Mouse (Mus musculus): Measurements from ENCODE around the gene Pbx1.

Gene Pbx1

DNA sequence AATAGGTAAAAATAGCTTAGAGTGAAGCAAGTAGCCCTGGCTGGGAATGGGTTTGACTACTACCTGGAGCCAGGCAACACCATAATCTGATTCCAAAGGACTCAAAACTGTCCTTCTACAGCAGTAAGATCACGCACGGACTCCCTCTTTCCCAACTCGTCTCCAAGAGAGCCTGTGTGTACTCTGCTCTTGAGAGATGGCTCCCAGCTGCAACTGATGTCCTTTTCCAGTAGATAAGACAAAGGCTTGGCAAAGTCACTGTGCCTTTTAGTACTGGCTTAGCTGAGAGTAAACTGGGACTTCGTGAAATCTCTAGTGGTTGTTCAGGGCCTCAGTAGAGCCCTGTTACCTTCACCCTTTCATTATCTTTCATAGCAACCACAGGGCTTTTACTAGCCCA lies 38.6 kb downstream of the Pbx1 start:
- in situ Hi-C loops (cut with MboI; ENCODE audit: low pct_unique_long_range_greater_than_20kb in 1 of 2, low sequenced_read_pairs in 2 of 2, unreplicated experiment in 1 of 2) = no loop called here

DNA sequence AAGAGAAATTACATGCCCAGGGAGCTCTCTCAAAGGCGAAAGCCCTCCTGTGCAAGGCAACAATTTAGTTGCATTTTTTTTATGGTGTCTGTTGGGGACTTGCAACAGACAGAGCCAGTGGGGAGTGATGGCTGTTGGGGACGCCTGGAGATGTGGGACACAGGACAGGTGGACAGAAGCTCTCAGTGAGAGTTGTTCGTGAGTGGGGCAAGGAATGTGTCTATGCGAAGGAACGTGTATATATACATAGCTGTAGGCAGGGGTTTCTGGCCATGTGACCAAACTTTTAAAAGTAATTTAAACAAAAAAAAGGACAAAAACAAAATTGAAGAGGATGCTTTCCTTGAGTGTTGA lies 39.6 kb downstream of the Pbx1 start:
- in situ Hi-C loops (cut with MboI; ENCODE audit: low pct_unique_long_range_greater_than_20kb in 1 of 2, low sequenced_read_pairs in 2 of 2, unreplicated experiment in 1 of 2) = no loop called here

DNA sequence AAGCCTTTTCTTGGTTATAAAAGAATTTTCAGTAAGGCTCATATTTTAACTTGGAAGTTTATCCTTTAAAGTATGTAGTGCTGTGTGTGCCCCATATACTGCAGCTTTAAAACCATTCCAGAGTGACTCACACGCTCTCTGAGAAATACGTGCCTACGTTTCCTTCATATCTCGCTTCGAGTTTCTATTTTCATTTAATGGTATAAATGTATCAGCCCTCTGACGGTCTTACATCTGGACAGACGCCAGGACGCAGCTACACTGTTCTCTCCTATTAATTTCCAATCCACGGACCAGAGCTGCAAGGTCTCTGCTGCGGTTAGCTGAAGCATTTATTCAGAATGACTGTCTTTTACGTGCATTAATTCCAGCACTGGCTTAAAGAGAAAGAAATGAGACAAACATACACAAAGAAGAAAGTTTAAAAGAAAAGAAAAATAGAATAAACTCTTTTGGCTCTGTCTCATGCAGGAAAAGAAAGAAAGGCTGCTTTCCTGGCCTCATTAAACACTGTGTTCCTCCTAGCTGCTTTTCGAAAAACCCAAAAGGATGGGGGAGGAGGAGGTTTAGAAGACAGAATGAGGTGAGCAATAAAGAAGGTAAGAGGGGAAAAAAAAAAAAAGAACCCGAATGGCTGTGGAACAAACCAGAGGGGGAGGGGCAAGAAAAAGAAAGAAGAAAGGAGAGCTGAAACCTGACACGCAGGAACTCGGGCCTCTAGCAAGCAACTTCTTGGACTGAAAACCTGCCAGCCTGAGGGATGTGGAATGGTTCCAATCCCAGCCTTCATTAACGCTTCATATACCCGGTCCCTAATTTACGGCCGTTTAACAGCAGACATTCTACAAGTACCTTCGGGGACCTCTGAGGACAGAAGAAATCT lies 40.2 kb downstream of the Pbx1 start:
- in situ Hi-C loops (cut with MboI; ENCODE audit: low pct_unique_long_range_greater_than_20kb in 1 of 2, low sequenced_read_pairs in 2 of 2, unreplicated experiment in 1 of 2) = no loop called here

DNA sequence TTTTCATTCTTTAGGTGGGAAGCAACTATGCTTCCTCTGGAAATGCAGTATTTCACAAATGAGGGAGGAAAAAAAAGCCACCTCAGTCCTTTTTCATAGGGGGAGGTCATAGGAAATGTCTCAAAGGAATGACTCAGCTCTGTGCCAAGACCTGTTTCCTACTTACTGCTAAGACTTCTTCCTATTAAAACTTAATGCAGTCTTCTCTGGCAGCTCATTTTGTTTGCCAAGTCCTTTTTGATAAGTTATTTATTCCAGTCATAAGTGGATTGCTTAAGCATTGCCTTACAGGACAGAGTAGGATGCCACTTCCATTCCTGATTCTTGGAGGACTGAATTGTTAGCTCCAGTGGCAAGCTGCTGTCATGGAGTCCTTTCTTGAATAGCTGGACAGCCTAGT lies 41.3 kb downstream of the Pbx1 start:
- in situ Hi-C loops (cut with MboI; ENCODE audit: low pct_unique_long_range_greater_than_20kb in 1 of 2, low sequenced_read_pairs in 2 of 2, unreplicated experiment in 1 of 2) = no loop called here

DNA sequence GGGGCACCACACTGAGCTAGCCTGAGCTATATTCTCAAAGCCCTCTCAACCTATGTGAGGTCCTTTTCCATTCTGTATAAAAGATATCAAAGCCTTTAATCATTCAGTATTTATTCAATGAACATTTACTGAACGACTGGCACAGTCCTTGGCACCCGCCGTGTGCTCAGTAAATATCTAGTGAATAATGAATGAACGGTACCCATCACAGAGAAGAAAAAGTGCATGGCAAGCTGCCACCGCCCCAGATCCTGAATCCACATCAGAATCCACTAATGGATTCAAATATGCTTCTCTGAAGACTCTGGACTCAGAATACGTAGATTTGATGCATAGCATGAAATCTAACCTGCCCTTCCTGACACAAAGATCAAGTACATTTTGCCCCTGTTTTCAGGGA lies 45.9 kb downstream of the Pbx1 start:
- in situ Hi-C loops (cut with MboI; ENCODE audit: low pct_unique_long_range_greater_than_20kb in 1 of 2, low sequenced_read_pairs in 2 of 2, unreplicated experiment in 1 of 2) = no loop called here

DNA sequence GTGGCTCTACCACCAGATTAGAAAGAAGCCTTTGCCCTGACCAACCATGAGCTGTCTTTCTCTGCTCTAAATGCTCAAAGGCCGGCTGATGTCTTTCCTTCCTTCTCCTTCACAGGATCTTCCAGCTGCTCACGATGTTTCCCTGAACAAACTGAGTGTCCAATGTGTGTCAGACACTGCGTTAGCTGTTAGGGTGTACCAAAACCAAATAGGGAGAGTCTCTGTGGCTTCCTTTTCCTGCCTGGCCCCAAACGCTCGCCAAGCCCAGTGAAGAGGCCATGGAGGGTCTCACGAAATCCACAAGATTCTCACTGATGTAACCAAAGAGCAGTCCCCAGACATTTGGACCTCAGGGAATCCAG lies 47.5 kb downstream of the Pbx1 start:
- in situ Hi-C loops (cut with MboI; ENCODE audit: low pct_unique_long_range_greater_than_20kb in 1 of 2, low sequenced_read_pairs in 2 of 2, unreplicated experiment in 1 of 2) = no loop called here

DNA sequence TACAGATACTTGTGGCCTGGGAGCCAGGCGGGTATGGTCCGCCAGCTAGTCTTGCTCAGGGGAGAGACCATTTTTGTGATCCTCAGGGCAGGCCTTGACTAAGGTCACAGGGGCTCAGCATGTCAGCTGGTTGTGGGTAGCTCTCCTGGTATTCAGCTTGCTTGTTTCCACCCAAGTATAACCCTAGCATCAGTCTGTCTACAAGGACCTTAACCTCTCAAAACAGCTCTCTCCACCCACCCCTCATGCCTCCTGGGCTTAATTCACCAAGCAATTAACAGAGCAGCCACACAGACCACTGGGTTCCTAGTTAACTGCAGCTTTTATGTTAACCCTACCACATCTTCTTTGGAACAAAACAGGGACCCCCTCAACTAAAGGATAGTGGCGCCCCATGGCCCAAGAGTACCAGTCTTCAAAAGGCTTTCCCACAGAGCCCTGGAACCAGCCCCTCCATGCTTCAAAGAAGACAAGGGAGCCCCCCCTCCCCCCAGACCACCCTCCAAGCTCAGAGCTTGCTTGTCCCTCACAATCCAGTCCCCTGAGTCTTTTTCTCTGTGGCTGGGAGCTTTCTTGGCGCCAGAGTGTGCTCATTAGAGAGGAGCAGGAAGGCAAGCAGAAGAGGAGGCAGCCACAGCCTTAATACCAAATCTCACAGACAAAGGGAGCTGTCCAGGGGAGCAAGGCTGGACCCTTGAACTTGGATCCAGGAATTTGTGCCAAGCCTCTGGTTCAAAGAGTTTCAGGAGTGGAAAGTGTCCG lies 48.1 kb downstream of the Pbx1 start:
- in situ Hi-C loops (cut with MboI; ENCODE audit: low pct_unique_long_range_greater_than_20kb in 1 of 2, low sequenced_read_pairs in 2 of 2, unreplicated experiment in 1 of 2) = no loop called here

DNA sequence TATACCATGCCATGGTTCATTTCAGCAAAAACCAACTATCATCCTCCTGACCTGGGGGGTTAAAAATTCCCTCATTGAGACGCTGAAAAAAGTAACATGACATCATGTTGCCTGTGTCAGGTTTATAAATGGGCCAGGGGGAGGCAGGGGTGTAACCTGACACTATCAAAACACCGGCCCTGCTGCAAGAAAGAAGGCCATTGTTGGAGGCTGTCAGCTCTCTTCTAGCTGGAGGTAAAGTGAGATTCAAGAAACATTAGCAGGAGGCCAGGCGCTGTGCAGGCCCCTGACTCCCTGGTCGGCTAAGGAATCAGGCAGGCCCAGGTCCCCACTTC lies 49.3 kb downstream of the Pbx1 start:
- in situ Hi-C loops (cut with MboI; ENCODE audit: low pct_unique_long_range_greater_than_20kb in 1 of 2, low sequenced_read_pairs in 2 of 2, unreplicated experiment in 1 of 2) = no loop called here

DNA sequence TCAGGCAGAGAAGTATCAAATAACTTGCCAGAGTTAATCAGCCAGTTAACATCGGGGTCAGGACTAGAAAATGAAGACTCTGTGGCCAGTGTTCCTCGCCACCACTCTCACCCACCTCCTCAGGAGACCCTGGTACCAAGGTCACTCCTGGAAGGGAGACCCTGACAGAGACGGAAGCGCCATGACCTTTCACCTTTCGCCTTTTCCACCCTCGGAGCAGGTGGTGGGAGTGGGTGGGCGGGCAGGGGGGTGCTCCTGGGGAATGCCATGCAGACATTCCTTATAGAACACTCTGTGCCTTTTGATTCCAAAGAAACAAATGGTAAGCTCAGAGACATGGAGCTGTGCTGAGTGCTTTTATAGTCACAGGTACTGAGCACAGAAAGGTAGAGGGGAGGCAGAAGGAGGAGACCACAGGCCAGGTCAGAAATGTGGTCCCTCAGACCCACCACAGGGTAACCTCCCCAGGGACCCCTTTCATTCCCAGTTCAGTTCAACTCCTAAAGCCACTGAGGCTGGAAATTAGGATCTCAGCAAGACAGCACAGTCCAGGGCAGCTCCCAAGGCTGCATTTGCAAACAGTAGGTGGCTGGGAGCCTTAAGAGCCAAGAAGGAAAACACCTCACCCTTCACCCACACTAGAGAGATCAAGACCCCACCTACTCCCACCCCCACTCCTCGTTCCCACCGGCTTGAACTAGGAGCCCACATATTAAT lies 49.8 kb downstream of the Pbx1 start:
- in situ Hi-C loops (cut with MboI; ENCODE audit: low pct_unique_long_range_greater_than_20kb in 1 of 2, low sequenced_read_pairs in 2 of 2, unreplicated experiment in 1 of 2) = no loop called here

DNA sequence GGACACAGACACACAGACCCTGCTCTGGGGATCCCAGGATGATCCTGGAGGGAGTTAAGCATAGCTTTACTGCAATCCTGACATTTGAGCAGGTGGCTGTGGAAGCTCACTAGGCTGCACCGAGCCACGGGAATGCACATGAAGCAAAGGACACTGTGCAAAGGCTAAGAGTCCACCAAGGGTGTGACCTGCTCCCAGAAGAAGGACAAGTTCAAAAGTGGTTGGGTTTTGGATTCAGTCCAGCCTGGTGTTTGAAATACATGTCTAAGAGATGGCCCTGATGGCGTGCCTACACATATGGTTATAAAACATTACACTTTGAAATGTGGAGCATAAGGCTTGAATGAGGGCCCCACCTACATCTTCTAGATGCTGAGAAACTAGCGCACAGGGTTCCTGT lies 50.6 kb downstream of the Pbx1 start:
- in situ Hi-C loops (cut with MboI; ENCODE audit: low pct_unique_long_range_greater_than_20kb in 1 of 2, low sequenced_read_pairs in 2 of 2, unreplicated experiment in 1 of 2) = no loop called here

DNA sequence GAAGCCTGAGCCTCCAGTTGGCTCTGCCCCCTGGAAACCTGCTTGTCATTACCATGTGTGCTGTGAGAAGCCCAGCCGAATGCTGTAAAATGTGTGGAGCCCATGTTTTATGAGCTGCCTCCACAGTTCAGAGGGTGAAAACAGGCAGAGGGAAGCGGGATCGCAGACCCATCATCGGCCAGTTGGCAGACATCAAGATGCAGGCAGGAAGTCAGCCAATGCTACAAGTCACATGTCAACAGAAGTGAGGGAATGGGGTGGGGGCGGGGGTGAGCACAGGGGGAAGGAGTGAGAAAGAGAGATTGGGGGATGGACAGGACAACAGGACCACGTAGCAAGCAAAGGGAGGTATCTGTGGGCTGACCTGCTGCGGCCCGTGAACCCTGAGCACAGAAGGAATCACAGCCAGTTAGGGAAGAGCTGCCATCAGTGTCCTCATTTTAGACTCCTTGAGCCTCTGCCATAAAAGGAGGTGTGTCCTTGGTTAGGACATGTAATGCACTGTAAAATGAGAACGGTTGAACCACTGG lies 51.8 kb downstream of the Pbx1 start:
- in situ Hi-C loops (cut with MboI; ENCODE audit: low pct_unique_long_range_greater_than_20kb in 1 of 2, low sequenced_read_pairs in 2 of 2, unreplicated experiment in 1 of 2) = no loop called here

DNA sequence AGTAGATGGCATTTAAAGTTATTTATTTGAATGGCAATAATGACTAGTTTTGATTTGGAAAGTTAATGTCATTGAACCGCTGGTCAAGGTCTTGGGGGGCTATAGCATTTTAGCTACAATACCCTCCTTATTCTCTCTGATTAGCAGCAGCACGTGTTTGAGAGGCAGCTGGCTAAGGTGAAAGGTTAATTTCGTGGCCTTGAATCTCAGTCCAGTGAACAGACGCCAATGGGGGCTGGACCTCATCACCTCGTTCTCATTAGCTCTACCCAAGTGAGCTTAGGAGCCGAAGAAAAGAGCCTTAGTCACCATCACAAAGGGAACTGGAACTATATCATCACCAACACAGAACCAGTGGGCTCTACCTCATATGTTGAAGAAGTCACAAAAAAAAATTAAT lies 54.4 kb downstream of the Pbx1 start:
- in situ Hi-C loops (cut with MboI; ENCODE audit: low pct_unique_long_range_greater_than_20kb in 1 of 2, low sequenced_read_pairs in 2 of 2, unreplicated experiment in 1 of 2) = no loop called here

DNA sequence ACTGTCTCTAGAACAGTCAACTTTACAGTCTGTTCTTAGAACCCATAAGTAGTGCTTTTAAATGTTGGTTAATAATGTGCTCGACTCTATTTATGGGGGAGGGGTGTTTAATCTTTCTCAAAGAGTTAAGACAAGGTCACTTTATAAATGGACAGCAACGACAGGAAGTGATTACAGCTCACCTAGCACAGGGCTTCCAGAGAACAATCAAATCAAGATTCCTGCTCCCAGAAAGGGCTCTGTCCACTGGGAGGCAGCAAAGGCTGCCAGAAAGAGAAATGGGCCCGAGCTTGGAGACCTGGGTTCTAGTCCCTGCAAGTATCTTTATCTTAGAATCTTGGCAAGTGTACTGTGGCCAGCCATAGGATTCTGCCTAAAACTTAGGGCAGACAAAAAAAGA lies 55.7 kb downstream of the Pbx1 start:
- in situ Hi-C loops (cut with MboI; ENCODE audit: low pct_unique_long_range_greater_than_20kb in 1 of 2, low sequenced_read_pairs in 2 of 2, unreplicated experiment in 1 of 2) = no loop called here

DNA sequence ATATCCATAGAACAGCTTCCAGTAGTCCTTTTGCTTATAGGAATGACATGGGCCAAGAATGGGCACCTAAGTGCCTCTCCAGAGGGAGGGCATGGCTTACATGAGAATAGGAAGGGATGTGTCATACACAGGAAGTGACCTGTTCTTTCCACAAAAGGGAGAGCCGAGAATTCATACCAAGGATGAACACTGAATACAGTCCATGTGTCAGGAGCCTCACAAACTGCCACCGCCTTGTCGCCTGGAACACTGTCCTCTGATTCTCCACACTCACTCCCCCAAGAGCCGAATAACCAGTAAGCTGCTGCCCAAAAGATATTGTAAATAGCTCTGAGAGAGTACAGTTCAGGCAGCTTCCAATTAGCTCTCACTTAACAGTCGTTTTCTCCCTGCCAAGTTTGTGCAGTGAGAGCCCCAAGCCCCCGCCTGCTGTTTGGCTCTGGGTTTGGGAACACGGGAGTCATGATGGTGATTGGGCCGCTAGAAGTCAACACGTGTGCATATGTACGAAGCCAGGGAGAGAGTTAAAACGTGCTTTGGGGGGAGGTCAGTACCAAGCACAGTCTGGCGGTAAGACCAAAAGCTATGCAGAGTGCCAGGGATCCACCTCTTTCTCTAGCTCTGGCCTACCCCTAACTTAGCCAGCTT lies 57.0 kb downstream of the Pbx1 start:
- in situ Hi-C loops (cut with MboI; ENCODE audit: low pct_unique_long_range_greater_than_20kb in 1 of 2, low sequenced_read_pairs in 2 of 2, unreplicated experiment in 1 of 2) = loop anchor here in 1 of 2 experiments (25.0 kb wide), 1 partner anchor 1087 kb away; no protein-coding TSS in a partner anchor

DNA sequence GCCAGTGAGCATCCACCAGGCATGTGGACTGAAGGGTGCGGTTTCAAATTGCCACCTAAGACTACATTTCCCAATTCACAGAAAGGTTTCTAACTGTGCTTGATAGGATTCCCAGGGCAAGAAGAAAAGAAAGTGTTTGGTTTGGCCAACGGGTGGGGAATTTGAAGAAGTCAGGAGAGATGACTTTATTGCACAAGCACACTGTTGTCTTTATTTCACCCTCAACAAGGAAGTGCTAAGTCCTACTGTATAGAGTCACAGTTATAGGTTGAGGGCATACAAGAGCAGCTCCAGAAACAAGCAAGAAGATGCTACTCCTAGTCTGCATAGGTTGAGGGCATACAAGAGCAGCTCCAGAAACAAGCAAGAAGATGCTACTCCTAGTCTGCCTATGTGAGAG lies 60.0 kb downstream of the Pbx1 start:
- in situ Hi-C loops (cut with MboI; ENCODE audit: low pct_unique_long_range_greater_than_20kb in 1 of 2, low sequenced_read_pairs in 2 of 2, unreplicated experiment in 1 of 2) = loop anchor here in 1 of 2 experiments (25.0 kb wide), 1 partner anchor 1090 kb away; no protein-coding TSS in a partner anchor

DNA sequence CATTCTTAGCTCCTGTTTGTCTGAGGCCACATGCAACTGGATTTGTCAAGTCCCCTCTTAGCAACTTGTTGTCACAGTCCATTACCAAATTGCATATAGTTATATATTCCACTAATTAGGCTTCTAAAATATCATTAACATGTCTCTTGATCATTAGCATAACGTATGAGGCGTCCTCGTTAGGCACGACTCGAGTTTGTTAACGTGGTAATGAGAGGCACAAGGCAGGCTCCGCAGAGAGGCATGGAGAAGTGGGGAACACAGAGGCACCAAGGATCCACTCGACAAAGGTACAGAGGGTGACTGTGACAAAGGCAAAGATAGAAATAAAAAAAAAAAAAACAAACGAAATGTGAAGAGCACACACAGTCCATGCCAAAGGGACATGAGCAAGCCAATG lies 61.1 kb downstream of the Pbx1 start:
- in situ Hi-C loops (cut with MboI; ENCODE audit: low pct_unique_long_range_greater_than_20kb in 1 of 2, low sequenced_read_pairs in 2 of 2, unreplicated experiment in 1 of 2) = loop anchor here in 1 of 2 experiments (25.0 kb wide), 1 partner anchor 1091 kb away; no protein-coding TSS in a partner anchor

DNA sequence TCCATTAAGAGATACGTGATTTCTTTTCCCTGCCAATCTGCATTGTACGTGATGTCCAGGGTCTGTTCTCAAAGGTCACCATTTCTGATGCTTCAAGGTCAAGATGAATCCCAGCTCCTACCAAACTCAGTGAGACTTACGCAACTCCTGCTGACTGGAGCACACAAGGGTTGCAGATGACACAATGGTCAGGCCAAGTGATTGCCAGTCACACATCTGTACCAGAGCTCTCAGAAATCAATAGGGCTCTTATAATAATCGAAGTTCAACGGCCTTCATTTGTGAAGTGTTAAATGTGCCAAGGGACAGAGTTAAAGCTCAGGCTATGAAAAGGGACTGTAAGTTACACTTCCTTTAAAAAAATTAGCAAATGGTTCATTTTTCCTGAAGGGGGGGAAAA lies 65.8 kb downstream of the Pbx1 start:
- in situ Hi-C loops (cut with MboI; ENCODE audit: low pct_unique_long_range_greater_than_20kb in 1 of 2, low sequenced_read_pairs in 2 of 2, unreplicated experiment in 1 of 2) = loop anchor here in 1 of 2 experiments (25.0 kb wide), 1 partner anchor 1096 kb away; no protein-coding TSS in a partner anchor

DNA sequence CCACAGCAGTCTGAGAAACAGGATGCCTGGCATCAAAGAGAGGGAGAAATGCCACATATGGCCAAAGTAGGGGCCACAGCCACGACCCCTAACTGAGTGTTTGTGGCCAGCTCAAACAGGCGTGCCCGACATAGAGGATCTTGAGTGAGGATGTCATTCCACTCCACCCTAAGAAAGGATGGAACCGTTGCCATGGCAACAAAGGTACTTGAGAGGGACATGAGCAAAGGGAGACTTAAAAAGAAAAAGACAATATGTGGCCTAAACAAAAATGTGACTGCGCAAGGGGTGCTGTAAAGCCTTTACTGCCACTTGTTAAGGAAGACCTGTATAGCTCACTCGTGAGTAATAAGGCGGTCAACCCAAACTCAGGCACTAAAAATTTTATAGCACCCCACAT lies 67.7 kb downstream of the Pbx1 start:
- in situ Hi-C loops (cut with MboI; ENCODE audit: low pct_unique_long_range_greater_than_20kb in 1 of 2, low sequenced_read_pairs in 2 of 2, unreplicated experiment in 1 of 2) = loop anchor here in 1 of 2 experiments (25.0 kb wide), 1 partner anchor 1098 kb away; no protein-coding TSS in a partner anchor
